Mouse (Mus musculus) CD8-positive naive resting alpha-beta T cell, adult 57 days (primary cell): ENCODE data around the gene Fgfr2. TPM values are rescaled to one million over a fixed set of nuclear protein-coding genes. Genes with fewer than 3 reads are reported as not detected.

Experiments
- total RNA-seq: library from RNA; stranded (reverse); gene quantifications from one replicate; pipeline ENCODE4 v1.2.4, GENCODE M21; 2023

Fgfr2 gene
- total RNA-seq, 1 experiment from 2014 or later = not detected

DNA sequence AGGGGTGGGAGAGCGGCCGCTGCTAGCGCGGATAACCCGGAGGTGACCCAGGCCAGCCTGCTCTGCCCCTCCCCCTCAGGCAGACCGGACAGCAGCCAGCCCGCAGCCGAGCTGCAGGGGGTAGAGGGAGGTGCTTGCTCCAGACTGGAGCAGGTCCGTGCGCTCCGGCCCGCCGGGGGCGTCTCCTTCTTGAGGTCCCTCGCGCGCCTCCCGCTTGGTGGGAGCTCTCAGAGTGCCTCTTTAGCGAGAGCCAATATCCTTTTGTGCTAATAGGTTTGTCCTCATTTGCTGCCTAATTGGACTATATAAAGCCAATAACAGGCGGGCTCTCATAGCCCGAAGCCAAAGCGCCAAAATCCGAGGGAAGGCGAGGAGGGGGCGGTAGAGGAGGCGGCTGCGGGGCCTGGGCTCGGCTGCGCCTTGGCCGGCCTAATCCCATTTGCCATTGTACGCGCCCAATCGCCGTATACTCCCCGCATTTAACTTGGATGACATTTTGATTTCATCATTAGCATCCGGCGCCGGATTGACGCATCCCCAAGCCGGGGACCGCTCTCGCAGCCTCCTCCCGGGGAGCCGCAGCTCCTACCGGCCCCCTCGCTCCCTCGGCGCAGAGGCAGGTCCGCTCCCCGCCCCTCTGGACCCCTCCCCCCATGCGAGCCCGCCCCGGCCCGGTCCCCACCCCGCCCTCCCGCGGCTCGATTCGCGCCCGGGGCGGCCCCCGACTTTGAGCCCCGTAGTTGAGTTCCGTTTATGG, 1580.9 kb downstream of the Fgfr2 start, which contains the start of gene Hmx3:
Gene Hmx3, plus strand, starts transcription at position 753 of the 757 bp plus-strand sequence.

GRCm38 (mm10) chr7:131410416-131411058, 1712.6 kb downstream of the Fgfr2 start, which contains the start of the genes Ikzf5 and Acadsb:
Gene Ikzf5, minus strand, starts transcription at chr7:131410521.
Gene Acadsb, plus strand, starts transcription at chr7:131410601.

DNA sequence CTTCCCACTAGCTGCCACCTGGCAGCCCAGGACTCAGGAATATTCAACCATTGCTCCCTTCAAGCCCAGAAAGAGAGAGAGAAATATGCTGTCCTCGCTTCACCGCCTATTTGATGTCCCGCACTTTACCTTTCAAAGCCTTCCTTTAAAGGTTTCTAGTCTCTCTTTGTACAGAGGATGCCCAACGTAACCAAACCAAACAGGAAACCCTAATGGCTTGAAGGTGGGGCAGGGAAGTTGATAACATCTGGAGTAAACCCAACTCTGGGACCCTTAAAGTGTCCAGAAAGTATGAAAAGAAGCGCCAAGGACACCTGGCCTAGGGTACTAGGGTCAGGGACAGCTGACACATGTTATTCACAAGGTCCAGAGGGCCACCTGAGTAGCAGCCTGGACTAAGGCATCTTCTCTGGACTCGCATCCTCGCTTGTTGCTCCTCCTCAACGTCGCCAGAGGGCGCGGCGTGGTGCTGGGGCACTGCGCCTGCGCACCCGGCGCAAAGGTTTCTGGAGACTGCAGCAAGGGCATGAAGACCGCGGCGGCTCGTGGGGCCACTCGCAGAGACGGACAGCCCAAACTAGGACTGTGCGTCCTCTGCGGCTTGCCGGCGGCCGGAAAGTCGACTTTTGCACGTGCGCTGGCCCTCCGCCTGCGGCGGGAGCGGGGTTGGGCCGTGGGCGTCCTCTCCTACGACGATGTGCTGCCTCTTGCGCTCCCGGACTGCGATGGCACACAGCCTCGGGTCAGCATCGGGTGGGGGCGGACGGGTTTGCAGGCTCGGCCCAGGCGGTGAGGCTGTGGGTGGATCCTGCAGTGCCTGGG, 1752.3 kb downstream of the Fgfr2 start, which contains the start of gene Pstk:
Gene Pstk, plus strand, starts transcription at position 494 of the 822 bp plus-strand sequence.

DNA sequence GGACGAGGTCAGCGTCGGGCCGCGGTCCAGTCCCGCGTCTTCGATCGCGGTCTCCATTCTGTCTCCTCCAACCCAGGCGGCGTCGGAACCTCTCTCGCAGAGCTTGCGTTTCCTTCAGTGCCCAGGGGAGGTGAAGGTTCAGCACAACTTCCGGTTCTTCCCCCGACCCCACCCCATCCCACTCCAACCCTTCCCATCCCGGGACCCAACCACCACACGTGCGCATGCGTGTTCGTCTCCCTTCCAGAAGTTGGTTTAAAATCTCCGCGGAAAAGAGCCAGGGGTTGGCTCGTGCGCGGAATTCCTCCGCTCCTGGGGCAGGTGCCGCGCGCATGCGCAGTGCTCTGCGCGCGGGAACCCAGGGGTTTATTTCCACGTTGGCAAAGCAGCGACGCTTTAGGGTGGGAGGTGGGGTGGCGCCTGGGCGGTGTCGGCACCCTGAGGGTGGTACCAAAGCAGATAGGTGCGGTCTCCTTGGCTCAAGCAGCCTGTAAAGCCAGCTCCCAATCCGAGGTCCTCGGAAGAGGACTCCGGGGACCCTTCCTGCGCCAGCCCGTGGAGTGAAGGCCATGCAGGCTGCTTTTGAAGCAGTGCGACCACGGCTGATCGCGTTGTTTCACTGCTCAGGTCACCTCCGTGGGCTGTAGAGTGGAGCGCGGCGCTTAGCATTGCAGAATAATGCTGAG, 1760.4 kb downstream of the Fgfr2 start, which contains the start of gene 2310057M21Rik:
Gene 2310057M21Rik, minus strand, starts transcription at position 145 of the 686 bp plus-strand sequence.

DNA sequence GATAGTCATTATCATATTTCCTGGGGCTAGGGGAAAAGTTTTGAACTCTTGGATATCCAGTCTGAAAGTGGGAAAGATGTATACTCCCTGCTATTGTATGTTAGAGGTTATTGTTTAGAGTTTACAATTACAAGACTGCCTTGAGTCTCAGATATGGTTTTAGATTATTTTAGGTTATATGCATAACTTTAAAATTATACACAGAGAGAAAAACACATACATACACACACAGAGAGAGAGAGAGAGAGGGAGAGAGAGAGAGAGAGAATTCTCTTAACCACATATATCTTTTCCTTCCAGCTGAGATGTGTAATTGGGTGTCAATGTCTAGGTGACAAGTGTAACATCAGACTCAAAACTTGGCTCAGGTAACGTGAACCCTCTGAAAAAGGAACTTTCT, 1789.6 kb downstream of the Fgfr2 start, which contains the start of gene Fam24a:
Gene Fam24a, plus strand, starts transcription at position 301 of the 400 bp plus-strand sequence.

DNA sequence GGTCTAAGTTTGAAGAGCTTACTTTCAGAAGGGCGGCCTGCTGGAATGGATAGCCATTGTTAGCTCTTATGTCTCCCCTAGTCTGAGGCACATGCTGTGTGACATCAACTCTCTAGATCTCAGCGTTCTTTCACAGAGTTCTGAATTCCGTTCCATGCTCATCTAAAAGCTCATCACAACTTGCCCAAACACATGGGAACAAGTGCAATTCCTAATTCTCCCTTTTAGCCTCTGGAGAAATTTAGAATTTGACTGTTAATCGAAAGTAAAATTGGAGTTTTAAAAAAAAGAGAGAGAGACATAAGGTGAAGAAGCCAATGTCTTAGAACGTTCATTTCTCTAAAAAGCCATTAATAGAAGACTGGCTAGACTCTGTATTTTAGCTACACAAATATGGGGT, 1793.7 kb downstream of the Fgfr2 start, which contains the start of gene Fam24b:
Gene Fam24b, minus strand, starts transcription at position 101 of the 400 bp plus-strand sequence.

DNA sequence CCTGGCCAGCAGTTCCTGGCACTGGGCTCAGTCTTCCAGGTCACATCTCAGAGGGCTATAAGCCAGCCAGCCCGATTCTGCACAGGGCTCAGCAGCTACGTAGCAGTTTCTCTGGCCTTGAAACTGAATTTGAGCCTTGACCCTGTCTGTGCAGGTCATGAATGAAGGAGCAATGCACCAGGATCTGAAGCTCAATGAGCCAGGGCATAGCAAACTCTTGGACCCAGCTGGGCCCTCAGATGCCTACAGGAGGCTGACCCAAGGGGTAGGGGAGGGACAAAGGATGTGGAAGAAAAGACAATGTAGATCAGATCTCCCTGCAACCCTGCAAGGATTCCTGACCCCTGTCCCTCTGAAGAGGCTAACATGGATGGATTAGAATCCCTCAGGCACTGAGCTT, 1801.0 kb downstream of the Fgfr2 start, which contains the start of gene Cuzd1:
Gene Cuzd1, minus strand, starts transcription at position 101 of the 400 bp plus-strand sequence.

DNA sequence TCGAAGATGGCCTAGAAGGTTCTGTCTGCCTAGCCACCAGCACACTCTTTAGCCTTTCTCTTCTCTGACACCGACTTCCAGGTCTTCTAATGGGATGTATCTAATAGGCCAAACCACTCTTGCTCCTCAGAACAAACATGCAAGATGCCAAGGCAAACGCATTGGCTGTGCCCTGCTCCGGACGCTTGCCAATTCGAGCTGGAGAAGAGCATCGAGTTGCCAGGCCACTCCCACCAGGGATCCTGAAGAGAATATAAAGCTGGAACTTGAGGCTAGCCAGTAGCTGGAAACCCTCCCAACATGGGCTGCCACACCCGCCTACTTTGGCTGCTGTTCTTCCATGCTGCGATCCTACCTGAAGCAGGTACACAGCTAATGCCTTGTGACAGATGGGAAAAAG, 1949.0 kb downstream of the Fgfr2 start, which contains the start of gene 5430419D17Rik:
Gene 5430419D17Rik, plus strand, starts transcription at position 282 of the 400 bp plus-strand sequence.

GRCm38 (mm10) chr7:131146214-131146613, 1976.9 kb downstream of the Fgfr2 start, which contains the start of gene 4933402N03Rik:
Gene 4933402N03Rik, minus strand, starts transcription at chr7:131146314.

GRCm38 (mm10) chr7:131031755-131032154, 2091.4 kb downstream of the Fgfr2 start, which contains the start of gene Dmbt1:
Gene Dmbt1, plus strand, starts transcription at chr7:131032053.

GRCm38 (mm10) chr7:130935793-130936471, 2187.2 kb downstream of the Fgfr2 start, which contains the start of gene Htra1:
Gene Htra1, plus strand, starts transcription at chr7:130936111.

GRCm38 (mm10) chr7:130865613-130866591, 2257.2 kb downstream of the Fgfr2 start, which contains the start of gene Plekha1:
Gene Plekha1, plus strand, starts transcription at chr7:130865756.

GRCm38 (mm10) chr7:130773914-130774630, 2349.1 kb downstream of the Fgfr2 start, which contains the start of gene Btbd16:
Gene Btbd16, plus strand, starts transcription at chr7:130774069.

GRCm38 (mm10) chr7:130577388-130578003, 2545.7 kb downstream of the Fgfr2 start, which contains the start of gene Tacc2:
Gene Tacc2, plus strand, starts transcription at chr7:130577438.

GRCm38 (mm10) chr7:130572821-130573220, 2550.3 kb downstream of the Fgfr2 start, which contains the start of gene Nsmce4a:
Gene Nsmce4a, minus strand, starts transcription at chr7:130573118.

GRCm38 (mm10) chr7:130520049-130520425, 2603.1 kb downstream of the Fgfr2 start, which contains the start of gene Ate1:
Gene Ate1, minus strand, starts transcription at chr7:130520369.

